Mouse (Mus musculus): Measurements from ENCODE around the gene Mtor. TPM values are rescaled to one million over a fixed set of nuclear protein-coding genes. Genes with fewer than 3 reads are reported as not detected.

The Mtor gene
- polyA plus RNA-seq, 1 experiment = 14.2 TPM

DNA sequence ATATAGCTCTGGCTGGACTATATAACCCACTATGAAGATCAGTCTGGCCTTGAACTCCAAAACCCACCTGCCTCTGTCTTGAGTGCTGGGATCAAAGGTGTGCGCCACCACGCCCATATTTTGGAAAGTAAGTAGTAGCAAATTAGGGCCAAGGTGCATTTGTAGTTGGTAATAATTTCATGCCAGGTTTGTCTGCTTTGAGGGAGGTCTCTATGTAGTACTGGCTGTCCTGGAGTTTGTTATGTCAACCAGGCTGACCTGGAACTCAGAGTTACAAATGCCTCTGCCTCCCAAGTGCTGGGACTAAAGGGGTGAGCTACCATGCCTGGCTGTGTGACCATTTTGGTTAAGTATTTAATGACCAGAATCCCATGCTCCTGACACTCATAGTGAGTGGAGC is 31.8 kb downstream of the Mtor start:
- no peak for DNase-seq (ENCODE audit: low read depth in 1 of 2, low spot score in 2 of 2)
- Histone ChIP-seq H3K27ac (ENCODE audit: insufficient read depth, low read length) (no peak overlapping the region), H3K4me1 (ENCODE audit: control insufficient read depth, insufficient read depth, insufficient read length) (no peaks in the 10 kb centered on the region), H3K36me3 (ENCODE audit: control insufficient read depth, insufficient read depth, low read length) (peaks cover 35% of the 10 kb centered on the region), H3K27me3 (ENCODE audit: control insufficient read depth, insufficient read depth, low read length) (no peaks in the 10 kb centered on the region), H3K4me3 (ENCODE audit: extremely low read depth, insufficient read depth, insufficient read length) (no peak overlapping the region)
- 97% methylated on average over 2 of the region's 2 CpGs for WGBS
- TF ChIP-seq CTCF (IDR thresholded peaks at IDR 0.05; ENCODE audit: extremely low read depth, insufficient read depth, insufficient read length, insufficient replicate concordance) (no peak), POLR2A (IDR thresholded peaks at IDR 0.05; ENCODE audit: low read depth, low read length) (no peak)

GRCm38 (mm10) chr4:148481557-148482168 is 33.3 kb downstream of the Mtor start:
- H3K27ac ChIP-seq (ENCODE audit: insufficient read depth, low read length) = no peak overlapping the region
- DNase-seq (ENCODE audit: low read depth in 1 of 2, low spot score in 2 of 2) = no peak
- 86% methylated on average over 2 of the region's 2 CpGs for WGBS
- TF ChIP-seq POLR2A (IDR thresholded peaks at IDR 0.05; ENCODE audit: low read depth, low read length) (no peak), CTCF (IDR thresholded peaks at IDR 0.05; ENCODE audit: extremely low read depth, insufficient read depth, insufficient read length, insufficient replicate concordance) (no peak)
- H3K27me3 ChIP-seq (ENCODE audit: control insufficient read depth, insufficient read depth, low read length) = no peaks in the 10 kb centered on the region
- peaks cover 42% of the 10 kb centered on the region for H3K36me3 ChIP-seq (ENCODE audit: control insufficient read depth, insufficient read depth, low read length)
- no peak overlapping the region for H3K4me3 ChIP-seq (ENCODE audit: extremely low read depth, insufficient read depth, insufficient read length)
- H3K4me1 ChIP-seq (ENCODE audit: control insufficient read depth, insufficient read depth, insufficient read length) = no peaks in the 10 kb centered on the region

- H3K27me3 ChIP-seq (ENCODE audit: control insufficient read depth, insufficient read depth, low read length) = no peaks in the 10 kb centered on the region
- no peaks in the 10 kb centered on the region for H3K4me1 ChIP-seq (ENCODE audit: control insufficient read depth, insufficient read depth, insufficient read length)
- TF ChIP-seq POLR2A (IDR thresholded peaks at IDR 0.05; ENCODE audit: low read depth, low read length) (no peak), CTCF (IDR thresholded peaks at IDR 0.05; ENCODE audit: extremely low read depth, insufficient read depth, insufficient read length, insufficient replicate concordance) (no peak)
- H3K4me3 ChIP-seq (ENCODE audit: extremely low read depth, insufficient read depth, insufficient read length) = no peak overlapping the region
- no peak for DNase-seq (ENCODE audit: low read depth in 1 of 2, low spot score in 2 of 2)
- 96% methylated on average over 12 of the region's 12 CpGs for WGBS
- no peak overlapping the region for H3K27ac ChIP-seq (ENCODE audit: insufficient read depth, low read length)
- peaks cover 59% of the 10 kb centered on the region for H3K36me3 ChIP-seq (ENCODE audit: control insufficient read depth, insufficient read depth, low read length)
Measured at GRCm38 (mm10) chr4:148484511-148484910, 36.1 kb downstream of the Mtor start.

DNA sequence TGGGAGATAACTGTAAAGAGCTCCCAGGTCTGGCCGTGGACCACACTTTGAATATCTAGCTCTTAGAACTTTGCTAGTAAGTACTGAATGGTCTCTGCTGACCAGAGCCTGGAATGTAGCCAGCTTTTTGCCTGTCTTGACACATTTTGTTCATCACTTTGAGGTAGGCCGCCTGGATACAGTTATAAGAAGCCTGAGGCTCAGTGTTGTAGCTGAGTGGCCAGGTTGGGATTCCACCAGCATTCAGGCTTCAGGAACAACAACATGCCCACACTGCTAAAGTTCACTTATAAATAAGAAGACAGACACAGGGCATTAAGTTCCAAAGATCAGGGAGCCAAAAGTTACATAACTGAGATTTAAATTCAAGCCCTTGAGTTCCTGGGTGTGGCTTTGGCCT is 39.4 kb downstream of the Mtor start:
- H3K27ac ChIP-seq (ENCODE audit: insufficient read depth, low read length) = no peak overlapping the region
- no peak for DNase-seq (ENCODE audit: low read depth in 1 of 2, low spot score in 2 of 2)
- no peaks in the 10 kb centered on the region for H3K4me1 ChIP-seq (ENCODE audit: control insufficient read depth, insufficient read depth, insufficient read length)
- H3K36me3 ChIP-seq (ENCODE audit: control insufficient read depth, insufficient read depth, low read length) = peaks cover 66% of the 10 kb centered on the region
- no peak overlapping the region for H3K4me3 ChIP-seq (ENCODE audit: extremely low read depth, insufficient read depth, insufficient read length)
- no peaks in the 10 kb centered on the region for H3K27me3 ChIP-seq (ENCODE audit: control insufficient read depth, insufficient read depth, low read length)
- no peak for TF ChIP-seq POLR2A (IDR thresholded peaks at IDR 0.05; ENCODE audit: low read depth, low read length)
- no peak for TF ChIP-seq CTCF (IDR thresholded peaks at IDR 0.05; ENCODE audit: extremely low read depth, insufficient read depth, insufficient read length, insufficient replicate concordance)
- WGBS = 89% methylated on average over 2 of the region's 2 CpGs

DNA sequence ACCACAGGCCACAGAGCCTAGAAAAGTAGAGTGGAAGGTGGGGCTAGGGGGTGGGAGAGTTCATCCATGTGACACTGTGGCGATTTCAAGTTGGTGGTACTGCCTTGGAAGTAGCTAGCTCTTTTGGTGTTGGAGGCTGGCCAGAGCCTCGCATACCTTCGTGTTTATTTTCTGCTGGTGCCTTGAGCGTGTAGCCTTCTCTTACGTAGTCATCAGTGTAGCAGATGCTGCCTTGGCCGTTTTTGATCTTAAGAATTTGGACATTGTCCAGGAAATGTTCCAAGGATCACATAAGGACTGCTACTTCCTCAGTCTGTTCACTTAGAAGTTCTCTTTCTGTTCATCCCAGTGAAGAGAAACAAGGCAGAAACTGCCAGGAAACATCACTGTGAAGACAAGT is 42.1 kb downstream of the Mtor start:
- Histone ChIP-seq H3K4me1 (ENCODE audit: control insufficient read depth, insufficient read depth, insufficient read length) (no peaks in the 10 kb centered on the region), H3K4me3 (ENCODE audit: extremely low read depth, insufficient read depth, insufficient read length) (no peak overlapping the region), H3K27me3 (ENCODE audit: control insufficient read depth, insufficient read depth, low read length) (no peaks in the 10 kb centered on the region), H3K27ac (ENCODE audit: insufficient read depth, low read length) (no peak overlapping the region), H3K36me3 (ENCODE audit: control insufficient read depth, insufficient read depth, low read length) (peaks cover 55% of the 10 kb centered on the region)
- 84% methylated on average over 6 of the region's 6 CpGs for WGBS
- DNase-seq (ENCODE audit: low read depth in 1 of 2, low spot score in 2 of 2) = no peak
- TF ChIP-seq CTCF (IDR thresholded peaks at IDR 0.05; ENCODE audit: extremely low read depth, insufficient read depth, insufficient read length, insufficient replicate concordance) (no peak), POLR2A (IDR thresholded peaks at IDR 0.05; ENCODE audit: low read depth, low read length) (no peak)

GRCm38 (mm10) chr4:148491448-148491847 is 43.0 kb downstream of the Mtor start:
- Histone ChIP-seq H3K4me3 (ENCODE audit: extremely low read depth, insufficient read depth, insufficient read length) (no peak overlapping the region), H3K27me3 (ENCODE audit: control insufficient read depth, insufficient read depth, low read length) (no peaks in the 10 kb centered on the region), H3K4me1 (ENCODE audit: control insufficient read depth, insufficient read depth, insufficient read length) (no peaks in the 10 kb centered on the region), H3K27ac (ENCODE audit: insufficient read depth, low read length) (no peak overlapping the region), H3K36me3 (ENCODE audit: control insufficient read depth, insufficient read depth, low read length) (peaks cover 53% of the 10 kb centered on the region)
- no peak for DNase-seq (ENCODE audit: low read depth in 1 of 2, low spot score in 2 of 2)
- WGBS = 91% methylated on average over 7 of the region's 7 CpGs
- TF ChIP-seq CTCF (IDR thresholded peaks at IDR 0.05; ENCODE audit: extremely low read depth, insufficient read depth, insufficient read length, insufficient replicate concordance) (no peak), POLR2A (IDR thresholded peaks at IDR 0.05; ENCODE audit: low read depth, low read length) (no peak)

DNA sequence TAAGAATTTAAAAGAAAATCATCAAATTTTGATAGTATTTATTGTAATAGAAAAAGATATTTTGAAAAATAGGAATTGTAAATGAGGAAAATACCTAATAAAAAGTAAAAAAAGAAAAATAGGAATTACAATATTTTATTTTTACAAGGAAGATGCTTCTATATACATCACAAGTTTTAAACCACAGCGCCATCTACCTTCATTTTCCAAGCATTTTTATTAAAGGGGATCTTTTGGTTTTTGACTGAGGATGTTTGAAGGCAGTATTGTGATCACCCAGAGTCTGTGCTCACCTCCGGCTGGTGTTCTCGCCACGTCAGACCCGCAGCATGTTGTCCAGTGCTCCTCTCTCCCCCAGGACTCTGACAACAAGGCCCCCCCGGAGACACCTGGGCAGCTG is 46.7 kb downstream of the Mtor start:
- 96% methylated on average over 6 of the region's 6 CpGs for WGBS
- Histone ChIP-seq H3K27me3 (ENCODE audit: control insufficient read depth, insufficient read depth, low read length) (no peaks in the 10 kb centered on the region), H3K27ac (ENCODE audit: insufficient read depth, low read length) (no peak overlapping the region), H3K4me3 (ENCODE audit: extremely low read depth, insufficient read depth, insufficient read length) (no peak overlapping the region), H3K36me3 (ENCODE audit: control insufficient read depth, insufficient read depth, low read length) (peaks cover 42% of the 10 kb centered on the region), H3K4me1 (ENCODE audit: control insufficient read depth, insufficient read depth, insufficient read length) (no peaks in the 10 kb centered on the region)
- TF ChIP-seq POLR2A (IDR thresholded peaks at IDR 0.05; ENCODE audit: low read depth, low read length) = no peak
- TF ChIP-seq CTCF (IDR thresholded peaks at IDR 0.05; ENCODE audit: extremely low read depth, insufficient read depth, insufficient read length, insufficient replicate concordance) = no peak
- DNase-seq (ENCODE audit: low read depth in 1 of 2, low spot score in 2 of 2) = no peak

All from spleen, adult 2 months (tissue).